Mouse (Mus musculus) forebrain, embryonic 14.5 days (tissue): ENCODE measurements at regions not wholly inside any gene's neighbourhood (a gene's known extent, or its start where the extent isn't known, plus 50 kb on each side); places are given as distances from the start of the nearest gene placed in this dataset.

Experiments used
- ATAC-seq: fragments of 200-750 bp; cut with Nextera tagmentation; 2 replicates; pipeline ENCODE4 v1.8.0; 2017; ENCODE audit warnings: mild to moderate bottlenecking, moderate library complexity
- DNase-seq: peaks from one replicate; pipeline ENCODE4 v3.0.0-alpha.2; 2015; ENCODE audit warnings: low spot score
- H3K27ac ChIP-seq: fragments of 300-500 bp; sonication (generic); 2 replicates; pipeline ENCODE4 v1.5.1; 2014; ENCODE audit warnings: low read depth, mild to moderate bottlenecking, control low read depth, low read length, moderate library complexity
- H3K27me3 ChIP-seq: fragments of 300-500 bp; sonication (generic); replicated peaks from 2 replicates; pipeline ENCODE4 v1.6.1; 2014; ENCODE audit warnings: low read length, control low read depth, mixed read lengths; ENCODE audit not compliant: control insufficient read depth, insufficient read depth
- H3K36me3 ChIP-seq: fragments of 300-500 bp; sonication (generic); 2 replicates; pipeline ENCODE4 v1.6.1; 2014; ENCODE audit warnings: low read length, control low read depth; ENCODE audit not compliant: control insufficient read depth, insufficient read depth
- H3K4me1 ChIP-seq: fragments of 300-500 bp; sonication (generic); 2 replicates; pipeline ENCODE4 v1.6.1; 2014; ENCODE audit warnings: antibody characterized with exemption, low read length, control low read depth; ENCODE audit not compliant: control insufficient read depth, insufficient read depth
- H3K4me2 ChIP-seq: fragments of 300-500 bp; sonication (generic); 2 replicates; pipeline ENCODE4 v1.6.1; 2014; ENCODE audit warnings: mild to moderate bottlenecking, control low read depth, low read length
- H3K4me3 ChIP-seq: fragments of 300-500 bp; sonication (generic); 2 replicates; pipeline ENCODE4 v1.5.1; 2014; ENCODE audit warnings: low read depth, low read length, control low read depth
- H3K9ac ChIP-seq: fragments of 300-500 bp; sonication (generic); 2 replicates; pipeline ENCODE4 v1.6.1; 2014; ENCODE audit warnings: mild to moderate bottlenecking, low read length, control low read depth, moderate library complexity
- H3K9me3 ChIP-seq: fragments of 300-500 bp; sonication (generic); replicated peaks from 2 replicates; pipeline ENCODE4 v1.6.1; 2016; ENCODE audit warnings: low read length, control low read depth, mixed read lengths; ENCODE audit not compliant: control insufficient read depth
- WGBS: fragments of 180-500 bp; shearing (Covaris S2); extraction: QIAGEN DNeasy Blood & Tissue Kit; methylation state at CpG from one replicate; pipeline ENCODE4 v1.1.7; 2014; 5-methylcytosine and 5-hydroxymethylcytosine counted together

- no peak overlapping the region for H3K27ac ChIP-seq
- 77% methylated on average over 4 of the region's 4 CpGs for WGBS
- ATAC-seq = no peak
These were observed 65.6 kb downstream of the 4933402N22Rik start for GRCm38 (mm10) chr5:11983452-11983851.

GRCm38 (mm10) chr5:11989140-11989539 is 71.3 kb downstream of the 4933402N22Rik start:
- no peaks in the 10 kb centered on the region for H3K9me3 ChIP-seq
- WGBS = 84% methylated on average over 5 of the region's 5 CpGs

More at GRCm38 (mm10) chr5:11983452-11983851, 65.6 kb downstream of the 4933402N22Rik start:
- no peak overlapping the region for H3K4me3 ChIP-seq
- H3K36me3 ChIP-seq = no peaks in the 10 kb centered on the region
- no peak overlapping the region for H3K4me2 ChIP-seq
- H3K4me1 ChIP-seq = no peaks in the 10 kb centered on the region
- no peak for DNase-seq
- no peaks in the 10 kb centered on the region for H3K9me3 ChIP-seq
- H3K27me3 ChIP-seq = no peaks in the 10 kb centered on the region
- no peak overlapping the region for H3K9ac ChIP-seq

GRCm38 (mm10) chr5:12000777-12001176 is 82.9 kb downstream of the 4933402N22Rik start:
- Histone ChIP-seq H3K9me3 (no peaks in the 10 kb centered on the region), H3K36me3 (no peaks in the 10 kb centered on the region), H3K9ac (no peak overlapping the region), H3K27me3 (no peaks in the 10 kb centered on the region), H3K27ac (no peak overlapping the region), H3K4me3 (no peak overlapping the region), H3K4me2 (no peak overlapping the region), H3K4me1 (no peaks in the 10 kb centered on the region)
- ATAC-seq = no peak
- no peak for DNase-seq

More at GRCm38 (mm10) chr5:11989140-11989539, 71.3 kb downstream of the 4933402N22Rik start:
- Histone ChIP-seq H3K9ac (no peak overlapping the region), H3K36me3 (no peaks in the 10 kb centered on the region), H3K4me1 (no peaks in the 10 kb centered on the region), H3K27me3 (no peaks in the 10 kb centered on the region), H3K27ac (no peak overlapping the region), H3K4me2 (no peak overlapping the region), H3K4me3 (no peak overlapping the region)
- ATAC-seq = no peak
- DNase-seq = no peak

DNA sequence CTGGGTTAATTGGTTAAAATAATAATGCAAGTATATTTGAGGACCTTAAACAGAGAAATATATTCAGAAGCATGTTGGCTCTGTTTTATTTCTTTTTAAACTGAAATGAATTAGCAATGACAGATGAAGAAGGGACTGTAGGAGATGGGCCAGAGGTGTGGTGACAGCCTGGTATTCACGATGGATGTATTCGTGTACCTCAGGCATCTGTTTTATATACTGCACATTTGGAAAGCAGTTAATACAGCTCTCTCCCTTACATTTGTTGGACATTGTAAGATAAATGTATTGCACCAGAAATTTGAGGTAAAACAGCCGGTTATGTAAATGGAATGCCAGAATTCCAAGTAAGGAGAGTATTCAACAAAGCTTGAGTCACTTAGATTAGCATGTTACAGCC is 88.6 kb downstream of the 4933402N22Rik start:
- H3K9me3 ChIP-seq = no peaks in the 10 kb centered on the region
- DNase-seq (no peak), ATAC-seq (no peak)
- H3K4me2 ChIP-seq = no peak overlapping the region
- H3K4me3 ChIP-seq = no peak overlapping the region
- H3K36me3 ChIP-seq = no peaks in the 10 kb centered on the region
- 94% methylated on average over 3 of the region's 3 CpGs for WGBS
- no peak overlapping the region for H3K9ac ChIP-seq
- no peaks in the 10 kb centered on the region for H3K27me3 ChIP-seq
- H3K27ac ChIP-seq = no peak overlapping the region
- H3K4me1 ChIP-seq = no peaks in the 10 kb centered on the region

DNA sequence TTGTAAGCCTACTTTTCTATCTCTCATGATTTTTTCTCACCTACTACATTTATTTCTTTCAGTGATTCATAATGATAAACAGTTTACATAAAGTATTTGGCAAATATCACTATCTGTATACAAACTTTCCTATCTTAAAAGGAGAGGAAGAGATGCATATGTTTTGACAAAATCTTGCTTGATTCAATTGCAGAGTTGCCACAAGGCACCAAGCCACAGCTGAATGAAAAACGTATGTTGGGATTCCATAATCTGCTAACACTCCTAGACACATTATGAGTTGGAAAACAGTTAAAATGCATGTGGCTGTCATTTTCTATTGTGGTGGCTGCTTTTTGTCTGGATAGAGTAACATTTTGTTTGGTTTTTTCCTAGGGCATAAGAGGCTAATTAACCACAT is 98.5 kb downstream of the 4933402N22Rik start:
- Histone ChIP-seq H3K9me3 (no peaks in the 10 kb centered on the region), H3K4me1 (no peaks in the 10 kb centered on the region), H3K4me2 (no peak overlapping the region), H3K27ac (no peak overlapping the region), H3K9ac (no peak overlapping the region), H3K27me3 (no peaks in the 10 kb centered on the region), H3K36me3 (no peaks in the 10 kb centered on the region), H3K4me3 (no peak overlapping the region)
- no peak for DNase-seq
- ATAC-seq = no peak
- WGBS = 71% methylated on average over 1 of the region's 1 CpGs

- no peaks in the 10 kb centered on the region for H3K4me1 ChIP-seq
- no peaks in the 10 kb centered on the region for H3K27me3 ChIP-seq
- no peak overlapping the region for H3K9ac ChIP-seq
- H3K4me3 ChIP-seq = no peak overlapping the region
- H3K36me3 ChIP-seq = no peaks in the 10 kb centered on the region
- no peaks in the 10 kb centered on the region for H3K9me3 ChIP-seq
- H3K4me2 ChIP-seq = no peak overlapping the region
- ATAC-seq (no peak), DNase-seq (no peak)
- H3K27ac ChIP-seq = no peak overlapping the region
These were observed 102.6 kb downstream of the 4933402N22Rik start for GRCm38 (mm10) chr5:12020489-12020888.

- H3K4me1 ChIP-seq = no peaks in the 10 kb centered on the region
- no peak for ATAC-seq
These were observed 107.0 kb downstream of the 4933402N22Rik start for GRCm38 (mm10) chr5:12024705-12025383.

DNA sequence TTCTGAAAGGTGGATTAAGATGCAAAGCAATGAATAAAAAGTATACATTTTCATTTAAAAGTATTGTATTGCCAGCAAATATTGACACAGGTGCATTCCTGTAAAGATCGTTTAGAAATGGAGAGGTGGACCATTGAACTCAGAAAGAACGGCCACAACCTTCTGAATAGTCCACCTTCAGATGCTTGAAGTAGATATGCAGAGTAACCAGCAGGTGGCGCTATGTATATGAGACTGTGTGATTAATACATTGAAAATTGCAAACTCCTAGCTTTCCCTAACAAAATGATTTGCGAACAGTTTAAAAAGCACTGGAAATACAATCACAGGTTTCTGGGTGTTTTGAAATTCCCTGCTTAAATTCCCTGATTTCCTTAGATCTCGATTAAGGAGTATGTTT is 112.2 kb downstream of the 4933402N22Rik start:
- 15% methylated on average over 5 of the region's 5 CpGs for WGBS
- peak; percentile 84 for DNase-seq
- H3K27ac ChIP-seq = no peak overlapping the region

More at GRCm38 (mm10) chr5:12024705-12025383, 107.0 kb downstream of the 4933402N22Rik start:
- no peaks in the 10 kb centered on the region for H3K36me3 ChIP-seq
- no peak overlapping the region for H3K9ac ChIP-seq
- no peak overlapping the region for H3K4me2 ChIP-seq
- H3K27me3 ChIP-seq = no peaks in the 10 kb centered on the region
- H3K27ac ChIP-seq = no peak overlapping the region
- H3K4me3 ChIP-seq = no peak overlapping the region
- no peaks in the 10 kb centered on the region for H3K9me3 ChIP-seq
- DNase-seq = no peak

GRCm38 (mm10) chr5:12049806-12050205 is 132.0 kb downstream of the 4933402N22Rik start:
- H3K9ac ChIP-seq = no peak overlapping the region

More for the DNA sequence above, 112.2 kb downstream of the 4933402N22Rik start:
- no peaks in the 10 kb centered on the region for H3K36me3 ChIP-seq
- no peaks in the 10 kb centered on the region for H3K4me1 ChIP-seq
- no peak overlapping the region for H3K4me3 ChIP-seq
- peak; percentile 89 for ATAC-seq
- H3K9ac ChIP-seq = no peak overlapping the region
- H3K4me2 ChIP-seq = no peak overlapping the region
- no peaks in the 10 kb centered on the region for H3K9me3 ChIP-seq
- H3K27me3 ChIP-seq = no peaks in the 10 kb centered on the region

More at GRCm38 (mm10) chr5:12049806-12050205, 132.0 kb downstream of the 4933402N22Rik start:
- H3K9me3 ChIP-seq = no peaks in the 10 kb centered on the region
- no peak for ATAC-seq
- H3K27me3 ChIP-seq = no peaks in the 10 kb centered on the region
- H3K4me1 ChIP-seq = no peaks in the 10 kb centered on the region
- H3K27ac ChIP-seq = no peak overlapping the region
- no peak for DNase-seq
- H3K36me3 ChIP-seq = no peaks in the 10 kb centered on the region
- WGBS = 66% methylated on average over 1 of the region's 1 CpGs
- no peak overlapping the region for H3K4me3 ChIP-seq
- H3K4me2 ChIP-seq = no peak overlapping the region
